9 mouse cellular contexts compared by ENCODE assay signal in genomic region chr2:28688431-28688830, GRCm38 (mm10). TPM values are rescaled to one million over a fixed set of nuclear protein-coding genes. Genes with fewer than 3 reads are reported as not detected.
DNase-seq lines count a peak whose midpoint lies in the region; ATAC-seq lines count a peak whose summit lies in the region.
"Had no signal": no experiment of that assay in that cellular context is flagged by ENCODE, and none has a peak within 500 bp of the region (broad histone marks: within the 10 kb centered on the region; RNA-seq: fewer than 3 reads in every experiment).

No protein-coding gene starts in this region.

- peaks cover 49% of the 10 kb centered on the region for H3K36me3 ChIP-seq in forebrain, embryonic 14.5 days (ENCODE audit: control insufficient read depth, insufficient read depth, low read length)
- H3K36me3 ChIP-seq in forebrain, embryonic 16.5 days (ENCODE audit: control insufficient read depth, insufficient read depth), result peaks cover 26% of the 10 kb centered on the region

- H3K9me3 ChIP-seq in forebrain, embryonic 14.5 days (replicated peaks; ENCODE audit: control insufficient read depth, low read length), result no peaks in the 10 kb centered on the region
- H3K9me3 ChIP-seq in forebrain, embryonic 16.5 days (ENCODE audit: control insufficient read depth, low read length), result no peaks in the 10 kb centered on the region
- H3K9me3 ChIP-seq: hindbrain, embryonic 15.5 days had no signal

- H3K4me1 ChIP-seq in forebrain, embryonic 14.5 days (ENCODE audit: control insufficient read depth, insufficient read depth, low read length), result no peaks in the 10 kb centered on the region
- no peaks in the 10 kb centered on the region for H3K4me1 ChIP-seq in forebrain, embryonic 16.5 days (replicated peaks; ENCODE audit: control insufficient read depth, insufficient read depth, low read length)
- H3K4me1 ChIP-seq: hindbrain, embryonic 15.5 days had no signal

- H3K9ac ChIP-seq in forebrain, embryonic 14.5 days (ENCODE audit: low read length), result no peak overlapping the region
- H3K9ac ChIP-seq in forebrain, embryonic 16.5 days (replicated peaks; ENCODE audit: low read depth, low read length), result no peak overlapping the region
- H3K9ac ChIP-seq: hindbrain, embryonic 15.5 days had no signal

- ATAC-seq in forebrain, embryonic 14.5 days, result no peak; the same call in 1 of the 2 replicates
- no peak for ATAC-seq in forebrain, embryonic 16.5 days

- H3K27me3 ChIP-seq in forebrain, embryonic 14.5 days (replicated peaks; ENCODE audit: control insufficient read depth, insufficient read depth, low read length), result no peaks in the 10 kb centered on the region
- H3K27me3 ChIP-seq in forebrain, embryonic 16.5 days (replicated peaks; ENCODE audit: control insufficient read depth, insufficient read depth, low read length), result no peaks in the 10 kb centered on the region
- H3K27me3 ChIP-seq: hindbrain, embryonic 15.5 days had no signal

- WGBS in forebrain, embryonic 14.5 days, result 43% methylated on average over 3 of the region's 3 CpGs
- WGBS in forebrain, embryonic 16.5 days, result 36% methylated on average over 3 of the region's 3 CpGs

- no peak overlapping the region for H3K27ac ChIP-seq in forebrain, embryonic 14.5 days (ENCODE audit: low read depth, low read length)
- H3K27ac ChIP-seq in forebrain, embryonic 16.5 days (ENCODE audit: low read length), result no peak overlapping the region
- H3K27ac ChIP-seq: hindbrain, embryonic 15.5 days had no signal

- no peak overlapping the region for H3K4me2 ChIP-seq in forebrain, embryonic 14.5 days (ENCODE audit: low read length)
- H3K4me2 ChIP-seq in forebrain, embryonic 16.5 days (ENCODE audit: low read length), result no peak overlapping the region
- H3K4me2 ChIP-seq: hindbrain, embryonic 15.5 days had no signal

- H3K4me3 ChIP-seq in forebrain, embryonic 14.5 days (ENCODE audit: low read depth, low read length), result no peak overlapping the region
- H3K4me3 ChIP-seq in forebrain, embryonic 16.5 days (replicated peaks; ENCODE audit: low read length), result no peak overlapping the region
- H3K4me3 ChIP-seq: hindbrain, embryonic 15.5 days had no signal

- DNase-seq in forebrain, embryonic 14.5 days (ENCODE audit: low spot score), result peak; percentile 62
- DNase-seq in lung, adult 18-20 months, result peak; percentile 15 to 21
- DNase-seq in lung, postnatal 25 days (ENCODE audit: low spot score), result no peak
- peak; percentile 40 for DNase-seq in c-Kit-positive CD71-positive TER-119-negative erythroid progenitor cells, embryonic 14.5 days (ENCODE audit: low read depth)
- DNase-seq in lung, postnatal 4 days, result peak; percentile 40 to 60
- no peak for DNase-seq in ovary, postnatal 14 days (ENCODE audit: low spot score)
- no peak for DNase-seq in layer of hippocampus, postnatal 14 days (ENCODE audit: low spot score in 2 of 2)

RNA-seq across cellular contexts. Expression of gene Spaca9, which starts 11.1 kb away (rescaled TPM):
- 1.8 and 2.8 TPM in 2 replicates for polyA plus RNA-seq in forebrain, embryonic 14.5 days (2014; fragmentation: Nextera tagmentation; extraction: Ambion mirVana)
- 1.4 and 2.1 TPM in 2 replicates for polyA plus RNA-seq in forebrain, embryonic 16.5 days (2015; fragmentation: Nextera tagmentation; extraction: Ambion mirVana)
- total RNA-seq in layer of hippocampus, postnatal 14 days (2021), result 1 to 10 TPM in 1 of 2 experiments, not detected in 1; 2.0 TPM

RNA-seq across cellular contexts. Expression of gene Ak8, which starts 11.5 kb away (rescaled TPM):
- 2.0 and 2.2 TPM in 2 replicates for polyA plus RNA-seq in forebrain, embryonic 14.5 days (2014; fragmentation: Nextera tagmentation; extraction: Ambion mirVana)
- 1.0 and 1.5 TPM in 2 replicates for polyA plus RNA-seq in forebrain, embryonic 16.5 days (2015; fragmentation: Nextera tagmentation; extraction: Ambion mirVana)
- total RNA-seq in layer of hippocampus, postnatal 14 days (2021), result 1 to 10 TPM in 1 of 2 experiments, under 1 TPM in 1; 0.67 to 1.5 TPM

RNA-seq across cellular contexts. Expression of gene Tsc1, which starts 47.4 kb away (rescaled TPM):
- polyA plus RNA-seq in forebrain, embryonic 14.5 days (2014; fragmentation: Nextera tagmentation; extraction: Ambion mirVana), result 17.7 and 25.5 TPM in 2 replicates
- polyA plus RNA-seq in forebrain, embryonic 16.5 days (2015; fragmentation: Nextera tagmentation; extraction: Ambion mirVana), result 32.7 and 42.7 TPM in 2 replicates
- total RNA-seq in layer of hippocampus, postnatal 14 days (2021), result 10 to 100 TPM; 39.7 to 43.6 TPM

Comparison
In these comparisons a context has a peak if more than half of its experiments do, and no peak if none do; other contexts are left out.
1. DNase-seq: peak in forebrain, embryonic 14.5 days (single experiment), lung, adult 18-20 months (2 of 2), c-Kit-positive CD71-positive TER-119-negative erythroid progenitor cells, embryonic 14.5 days (single experiment) and lung, postnatal 4 days (2 of 2); none in lung, postnatal 25 days (single experiment), ovary, postnatal 14 days (single experiment) and layer of hippocampus, postnatal 14 days (0 of 2).